Mouse (Mus musculus) forebrain, embryonic 14.5 days (tissue): ENCODE measurements at regions not wholly inside any gene's neighbourhood (a gene's known extent, or its start where the extent isn't known, plus 50 kb on each side); places are given as distances from the start of the nearest gene placed in this dataset.

Source experiments
- ATAC-seq: fragments of 200-750 bp; cut with Nextera tagmentation; 2 replicates; pipeline ENCODE4 v1.8.0; 2017; ENCODE audit warnings: mild to moderate bottlenecking, moderate library complexity
- DNase-seq: peaks from one replicate; pipeline ENCODE4 v3.0.0-alpha.2; 2015; ENCODE audit warnings: low spot score
- H3K27ac ChIP-seq: fragments of 300-500 bp; sonication (generic); 2 replicates; pipeline ENCODE4 v1.5.1; 2014; ENCODE audit warnings: low read depth, mild to moderate bottlenecking, control low read depth, low read length, moderate library complexity
- H3K27me3 ChIP-seq: fragments of 300-500 bp; sonication (generic); replicated peaks from 2 replicates; pipeline ENCODE4 v1.6.1; 2014; ENCODE audit warnings: low read length, control low read depth, mixed read lengths; ENCODE audit not compliant: control insufficient read depth, insufficient read depth
- H3K36me3 ChIP-seq: fragments of 300-500 bp; sonication (generic); 2 replicates; pipeline ENCODE4 v1.6.1; 2014; ENCODE audit warnings: low read length, control low read depth; ENCODE audit not compliant: control insufficient read depth, insufficient read depth
- H3K4me1 ChIP-seq: fragments of 300-500 bp; sonication (generic); 2 replicates; pipeline ENCODE4 v1.6.1; 2014; ENCODE audit warnings: antibody characterized with exemption, low read length, control low read depth; ENCODE audit not compliant: control insufficient read depth, insufficient read depth
- H3K4me2 ChIP-seq: fragments of 300-500 bp; sonication (generic); 2 replicates; pipeline ENCODE4 v1.6.1; 2014; ENCODE audit warnings: mild to moderate bottlenecking, control low read depth, low read length
- H3K4me3 ChIP-seq: fragments of 300-500 bp; sonication (generic); 2 replicates; pipeline ENCODE4 v1.5.1; 2014; ENCODE audit warnings: low read depth, low read length, control low read depth
- H3K9ac ChIP-seq: fragments of 300-500 bp; sonication (generic); 2 replicates; pipeline ENCODE4 v1.6.1; 2014; ENCODE audit warnings: mild to moderate bottlenecking, low read length, control low read depth, moderate library complexity
- H3K9me3 ChIP-seq: fragments of 300-500 bp; sonication (generic); replicated peaks from 2 replicates; pipeline ENCODE4 v1.6.1; 2016; ENCODE audit warnings: low read length, control low read depth, mixed read lengths; ENCODE audit not compliant: control insufficient read depth
- WGBS: fragments of 180-500 bp; shearing (Covaris S2); extraction: QIAGEN DNeasy Blood & Tissue Kit; methylation state at CpG from one replicate; pipeline ENCODE4 v1.1.7; 2014; 5-methylcytosine and 5-hydroxymethylcytosine counted together

DNA sequence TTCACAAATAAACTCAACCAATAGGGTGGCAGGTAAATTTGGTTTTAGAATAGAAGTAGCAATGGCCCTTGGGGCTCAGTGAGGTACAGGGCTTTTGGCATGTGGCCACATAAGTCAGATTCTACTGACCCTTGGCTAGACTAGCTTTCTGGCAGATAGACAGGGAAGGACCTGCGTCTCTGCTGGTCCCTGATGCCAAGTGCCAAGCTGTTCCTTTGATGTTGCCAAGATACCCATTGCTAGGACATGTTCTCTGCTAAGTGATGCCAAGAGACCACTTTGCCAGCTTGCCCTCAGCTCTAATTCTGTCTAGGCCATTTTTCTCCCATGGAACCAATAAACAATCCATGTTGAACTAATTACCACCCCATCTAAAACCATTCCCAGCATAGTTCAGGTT, 110.5 kb upstream of the Adcy1 start:
- H3K27ac ChIP-seq = no peak overlapping the region
- H3K27me3 ChIP-seq = no peaks in the 10 kb centered on the region
- H3K4me2 ChIP-seq = no peak overlapping the region
- no peak for ATAC-seq
- no peak overlapping the region for H3K4me3 ChIP-seq
- no peak for DNase-seq
- H3K36me3 ChIP-seq = no peaks in the 10 kb centered on the region
- H3K9ac ChIP-seq = no peak overlapping the region
- 82% methylated on average over 1 of the region's 1 CpGs for WGBS
- no peaks in the 10 kb centered on the region for H3K4me1 ChIP-seq
- no peaks in the 10 kb centered on the region for H3K9me3 ChIP-seq

- Histone ChIP-seq H3K9me3 (no peaks in the 10 kb centered on the region), H3K27me3 (no peaks in the 10 kb centered on the region), H3K4me2 (no peak overlapping the region), H3K27ac (no peak overlapping the region), H3K4me3 (no peak overlapping the region), H3K36me3 (no peaks in the 10 kb centered on the region), H3K9ac (no peak overlapping the region), H3K4me1 (no peaks in the 10 kb centered on the region)
- ATAC-seq (no peak), DNase-seq (no peak)
Measured at GRCm38 (mm10) chr11:6951361-6951760, 111.9 kb upstream of the Adcy1 start.

GRCm38 (mm10) chr11:6949051-6949450, 111.6 kb upstream of the Gm11983 start:
- no peak for ATAC-seq
- no peak overlapping the region for H3K4me3 ChIP-seq
- H3K27ac ChIP-seq = no peak overlapping the region
- H3K4me2 ChIP-seq = no peak overlapping the region
- no peak for DNase-seq
- no peaks in the 10 kb centered on the region for H3K9me3 ChIP-seq
- no peak overlapping the region for H3K9ac ChIP-seq
- H3K27me3 ChIP-seq = no peaks in the 10 kb centered on the region
- WGBS = 84% methylated on average over 2 of the region's 2 CpGs
- no peaks in the 10 kb centered on the region for H3K4me1 ChIP-seq
- H3K36me3 ChIP-seq = no peaks in the 10 kb centered on the region

GRCm38 (mm10) chr11:6934157-6934556, 96.7 kb upstream of the Gm11983 start:
- Histone ChIP-seq H3K27ac (no peak overlapping the region), H3K27me3 (no peaks in the 10 kb centered on the region), H3K4me3 (no peak overlapping the region), H3K36me3 (no peaks in the 10 kb centered on the region), H3K4me1 (no peaks in the 10 kb centered on the region), H3K9ac (no peak overlapping the region), H3K9me3 (no peaks in the 10 kb centered on the region), H3K4me2 (no peak overlapping the region)
- ATAC-seq (no peak), DNase-seq (no peak)
- 86% methylated on average over 1 of the region's 1 CpGs for WGBS

- 83% methylated on average over 8 of the region's 8 CpGs for WGBS
- Histone ChIP-seq H3K9ac (no peak overlapping the region), H3K4me1 (no peaks in the 10 kb centered on the region), H3K27me3 (no peaks in the 10 kb centered on the region), H3K4me3 (no peak overlapping the region), H3K27ac (no peak overlapping the region), H3K36me3 (no peaks in the 10 kb centered on the region), H3K4me2 (no peak overlapping the region), H3K9me3 (no peaks in the 10 kb centered on the region)
- no peak for DNase-seq
- no peak for ATAC-seq
Measured at GRCm38 (mm10) chr11:6926036-6926435, 88.6 kb upstream of the Gm11983 start.

DNA sequence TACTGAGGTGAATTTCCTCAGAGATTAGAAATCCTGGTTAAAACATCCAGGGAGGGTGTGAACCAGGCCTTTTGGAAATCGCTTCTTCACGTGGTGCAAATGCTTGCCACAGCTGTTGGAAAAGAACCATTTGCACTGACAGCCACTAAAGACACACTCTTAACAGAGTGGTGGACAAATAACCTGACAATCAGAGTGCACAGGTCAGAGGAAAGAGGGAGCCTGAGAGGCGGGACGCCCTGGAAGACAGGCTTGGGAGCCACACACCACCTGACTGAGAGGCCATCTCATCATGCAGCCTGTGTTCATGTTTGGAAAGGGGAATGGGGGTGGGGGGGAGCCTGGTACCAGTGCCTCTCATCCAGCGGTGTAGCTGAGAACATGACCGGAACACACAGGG, 87.0 kb upstream of the Gm11983 start:
- Histone ChIP-seq H3K27ac (no peak overlapping the region), H3K9ac (no peak overlapping the region), H3K4me2 (no peak overlapping the region), H3K4me1 (no peaks in the 10 kb centered on the region), H3K36me3 (no peaks in the 10 kb centered on the region), H3K4me3 (no peak overlapping the region), H3K9me3 (no peaks in the 10 kb centered on the region), H3K27me3 (no peaks in the 10 kb centered on the region)
- no peak for ATAC-seq
- 41% methylated on average over 5 of the region's 6 CpGs for WGBS
- DNase-seq = no peak

GRCm38 (mm10) chr11:6923917-6924316, 86.5 kb upstream of the Gm11983 start:
- 10% methylated on average over 6 of the region's 6 CpGs for WGBS
- H3K4me1 ChIP-seq = no peaks in the 10 kb centered on the region
- peak; percentile 29; the same call in 1 of the 2 replicates for ATAC-seq

DNA sequence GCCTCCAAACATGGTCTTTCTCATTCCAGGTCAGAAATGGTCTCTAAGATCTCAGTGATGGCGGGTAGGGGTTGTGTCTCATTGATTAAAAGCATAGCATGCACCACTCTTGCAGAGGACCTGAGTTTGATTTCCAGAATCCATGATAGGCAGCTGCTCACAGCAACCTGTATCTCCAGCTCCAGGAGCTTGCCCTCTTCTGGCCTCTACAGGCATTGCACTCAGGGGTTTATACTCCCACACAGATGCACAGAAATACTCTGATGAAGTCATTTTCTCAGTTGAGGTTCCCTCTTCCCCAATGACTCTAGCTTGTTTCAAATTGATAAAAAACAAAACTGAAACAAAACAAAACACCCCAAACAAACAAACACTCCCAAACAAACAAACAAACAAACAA, 81.1 kb upstream of the Gm11983 start:
- no peaks in the 10 kb centered on the region for H3K36me3 ChIP-seq
- no peak for ATAC-seq

More at GRCm38 (mm10) chr11:6923917-6924316, 86.5 kb upstream of the Gm11983 start:
- Histone ChIP-seq H3K9me3 (no peaks in the 10 kb centered on the region), H3K27ac (no peak overlapping the region), H3K4me2 (no peak overlapping the region), H3K27me3 (no peaks in the 10 kb centered on the region), H3K4me3 (no peak overlapping the region), H3K9ac (no peak overlapping the region), H3K36me3 (no peaks in the 10 kb centered on the region)
- peak; percentile 27 for DNase-seq

GRCm38 (mm10) chr11:6905630-6906029, 68.2 kb upstream of the Gm11983 start:
- ATAC-seq = no peak
- no peaks in the 10 kb centered on the region for H3K36me3 ChIP-seq
- H3K27ac ChIP-seq = no peak overlapping the region
- no peak for DNase-seq
- H3K4me2 ChIP-seq = no peak overlapping the region
- no peak overlapping the region for H3K4me3 ChIP-seq
- 35% methylated on average over 5 of the region's 5 CpGs for WGBS
- H3K9ac ChIP-seq = no peak overlapping the region
- H3K27me3 ChIP-seq = no peaks in the 10 kb centered on the region
- H3K9me3 ChIP-seq = no peaks in the 10 kb centered on the region
- 0 out of 2 replicates have a peak, but pooled peaks cover 3% of the 10 kb centered on the region for H3K4me1 ChIP-seq

More for the DNA sequence above, 81.1 kb upstream of the Gm11983 start:
- Histone ChIP-seq H3K4me1 (no peaks in the 10 kb centered on the region), H3K9ac (no peak overlapping the region), H3K4me2 (no peak overlapping the region), H3K4me3 (no peak overlapping the region), H3K27me3 (no peaks in the 10 kb centered on the region), H3K27ac (no peak overlapping the region), H3K9me3 (no peaks in the 10 kb centered on the region)
- DNase-seq = no peak
- 93% methylated on average over 1 of the region's 1 CpGs for WGBS
